Mouse (Mus musculus) hindbrain, embryonic 14.5 days (tissue): ENCODE measurements around the gene Mvb12b. TPM values are rescaled to one million over a fixed set of nuclear protein-coding genes. Genes with fewer than 3 reads are reported as not detected.

Source experiments
- ATAC-seq: fragments of 200-750 bp; cut with Nextera tagmentation; 2 replicates; pipeline ENCODE4 v1.8.0; 2017; ENCODE audit warnings: moderate number of reproducible peaks, mild to moderate bottlenecking, moderate TSS enrichment, moderate library complexity; ENCODE audit not compliant: low FRiP score
- DNase-seq: peaks from one replicate; pipeline ENCODE4 v3.0.0-alpha.2; 2015; ENCODE audit warnings: low spot score
- H3K27ac ChIP-seq: fragments of 300-500 bp; sonication (generic); 2 replicates; pipeline ENCODE4 v1.5.1; 2014; ENCODE audit warnings: mild to moderate bottlenecking, moderate library complexity
- H3K27me3 ChIP-seq: fragments of 300-500 bp; sonication (generic); 2 replicates; pipeline ENCODE4 v1.6.1; 2014; ENCODE audit warnings: mild to moderate bottlenecking, low read length, mixed read lengths; ENCODE audit not compliant: control insufficient read depth, insufficient read depth
- H3K36me3 ChIP-seq: fragments of 300-500 bp; sonication (generic); replicated peaks from 2 replicates; pipeline ENCODE4 v1.6.1; 2014; ENCODE audit not compliant: control insufficient read depth, insufficient read depth
- H3K4me1 ChIP-seq: fragments of 300-500 bp; sonication (generic); replicated peaks from 2 replicates; pipeline ENCODE4 v1.6.1; 2014; ENCODE audit warnings: antibody characterized with exemption, low read length, mixed read lengths; ENCODE audit not compliant: control insufficient read depth, insufficient read depth
- H3K4me2 ChIP-seq: fragments of 300-500 bp; sonication (generic); replicated peaks from 2 replicates; pipeline ENCODE4 v1.6.1; 2014; ENCODE audit warnings: mild to moderate bottlenecking, moderate library complexity
- H3K4me3 ChIP-seq: fragments of 300-500 bp; sonication (generic); replicated peaks from 2 replicates; pipeline ENCODE4 v1.5.1; 2014; ENCODE audit warnings: mild to moderate bottlenecking, low read length
- H3K9ac ChIP-seq: fragments of 300-500 bp; sonication (generic); 2 replicates; pipeline ENCODE4 v1.6.1; 2014
- H3K9me3 ChIP-seq: fragments of 300-500 bp; sonication (generic); 2 replicates; pipeline ENCODE4 v1.6.1; 2016; ENCODE audit warnings: low read length; ENCODE audit not compliant: control insufficient read depth
- WGBS: fragments of 180-500 bp; shearing (Covaris S2); extraction: QIAGEN DNeasy Blood & Tissue Kit; methylation state at CpG from one replicate; pipeline ENCODE4 v1.1.7; 2014; 5-methylcytosine and 5-hydroxymethylcytosine counted together
- polyA plus RNA-seq: library from polyadenylated mRNA; unstranded; fragments of >200 nt; fragmentation: Nextera tagmentation; extraction: Ambion mirVana; gene quantifications from 2 replicates; pipeline ENCODE4 v1.2.1, GENCODE M21; 2014

Mvb12b gene
- polyA plus RNA-seq, 1 experiment from 2014 or later = 48.0 TPM

- H3K9me3 ChIP-seq = peaks cover 12% of the 10 kb centered on the region
- ATAC-seq (no peak), DNase-seq (no peak)
- H3K4me3 ChIP-seq = no peak overlapping the region
- WGBS = 47% methylated on average over 15 of the region's 15 CpGs
- no peaks in the 10 kb centered on the region for H3K27me3 ChIP-seq
- no peak overlapping the region for H3K27ac ChIP-seq
- no peaks in the 10 kb centered on the region for H3K36me3 ChIP-seq
- no peak overlapping the region for H3K9ac ChIP-seq
- peaks cover 5% of the 10 kb centered on the region; the same call in 1 of the 2 replicates for H3K4me1 ChIP-seq
- H3K4me2 ChIP-seq = no peak overlapping the region
Measured at GRCm38 (mm10) chr2:33700581-33701445, 186.9 kb downstream of the Mvb12b start.

- H3K9ac ChIP-seq = no peak overlapping the region
- H3K4me3 ChIP-seq = no peak overlapping the region
- H3K36me3 ChIP-seq = no peaks in the 10 kb centered on the region
- peaks cover 12% of the 10 kb centered on the region for H3K9me3 ChIP-seq
- no peak for ATAC-seq
- no peaks in the 10 kb centered on the region for H3K27me3 ChIP-seq
- H3K4me2 ChIP-seq = no peak overlapping the region
- H3K4me1 ChIP-seq = peaks cover 5% of the 10 kb centered on the region; the same call in 1 of the 2 replicates
- no peak for DNase-seq
- no peak overlapping the region for H3K27ac ChIP-seq
- WGBS = 71% methylated on average over 3 of the region's 3 CpGs
Measured at GRCm38 (mm10) chr2:33698898-33699297, 188.8 kb downstream of the Mvb12b start.

- Histone ChIP-seq H3K4me2 (no peak overlapping the region), H3K4me3 (no peak overlapping the region), H3K27me3 (no peaks in the 10 kb centered on the region), H3K36me3 (no peaks in the 10 kb centered on the region), H3K4me1 (peaks cover under 1% of the 10 kb centered on the region; the same call in 1 of the 2 replicates), H3K9me3 (peaks cover 12% of the 10 kb centered on the region), H3K9ac (no peak overlapping the region), H3K27ac (no peak overlapping the region)
- no peak for DNase-seq
- WGBS = 76% methylated on average over 3 of the region's 3 CpGs
- no peak for ATAC-seq
Measured at GRCm38 (mm10) chr2:33696428-33696827, 191.3 kb downstream of the Mvb12b start.

- no peaks in the 10 kb centered on the region for H3K27me3 ChIP-seq
- 72% methylated on average over 3 of the region's 3 CpGs for whole genome bisulfite sequencing
- DNase-seq = no peak
Measured at GRCm38 (mm10) chr2:33693931-33694330, 193.8 kb downstream of the Mvb12b start.

GRCm38 (mm10) chr2:33689880-33690462 is 197.8 kb downstream of the Mvb12b start:
- Histone ChIP-seq H3K36me3 (no peaks in the 10 kb centered on the region), H3K27ac (peak overlapping the region; percentile 39; the same call in 1 of the 2 replicates), H3K4me1 (peaks cover 4% of the 10 kb centered on the region; the same call in 1 of the 2 replicates), H3K4me2 (no peak overlapping the region), H3K4me3 (no peak overlapping the region), H3K27me3 (no peaks in the 10 kb centered on the region), H3K9me3 (no peaks in the 10 kb centered on the region), H3K9ac (no peak overlapping the region)
- DNase-seq (peak; percentile 61), ATAC-seq (no peak)
- 31% methylated on average over 9 of the region's 9 CpGs for WGBS

More at GRCm38 (mm10) chr2:33693931-33694330, 193.8 kb downstream of the Mvb12b start:
- Histone ChIP-seq H3K4me1 (peaks cover 4% of the 10 kb centered on the region; the same call in 1 of the 2 replicates), H3K4me3 (no peak overlapping the region), H3K27ac (no peak overlapping the region), H3K4me2 (no peak overlapping the region), H3K9ac (no peak overlapping the region), H3K9me3 (peaks cover 12% of the 10 kb centered on the region), H3K36me3 (no peaks in the 10 kb centered on the region)
- ATAC-seq = no peak

GRCm38 (mm10) chr2:33689155-33689879 is 198.4 kb downstream of the Mvb12b start:
- Histone ChIP-seq H3K27ac (peak overlapping the region; percentile 39; the same call in 1 of the 2 replicates), H3K4me1 (peaks cover 4% of the 10 kb centered on the region; the same call in 1 of the 2 replicates), H3K36me3 (no peaks in the 10 kb centered on the region), H3K27me3 (no peaks in the 10 kb centered on the region), H3K4me2 (no peak overlapping the region), H3K4me3 (no peak overlapping the region), H3K9ac (no peak overlapping the region), H3K9me3 (no peaks in the 10 kb centered on the region)
- WGBS = 29% methylated on average over 23 of the region's 23 CpGs
- no peak for ATAC-seq
- no peak for DNase-seq

- H3K9ac ChIP-seq = no peak overlapping the region
- no peaks in the 10 kb centered on the region for H3K36me3 ChIP-seq
- no peak for DNase-seq
- H3K4me1 ChIP-seq = no peaks in the 10 kb centered on the region
- no peaks in the 10 kb centered on the region for H3K9me3 ChIP-seq
- ATAC-seq = no peak
- 56% methylated on average over 4 of the region's 4 CpGs for WGBS
- no peak overlapping the region for H3K4me3 ChIP-seq
- no peak overlapping the region for H3K4me2 ChIP-seq
- H3K27me3 ChIP-seq = no peaks in the 10 kb centered on the region
- H3K27ac ChIP-seq = no peak overlapping the region
Measured at GRCm38 (mm10) chr2:33683594-33683993, 204.2 kb downstream of the Mvb12b start.

GRCm38 (mm10) chr2:33683095-33683494 is 204.7 kb downstream of the Mvb12b start:
- H3K36me3 ChIP-seq = no peaks in the 10 kb centered on the region
- no peak overlapping the region for H3K4me2 ChIP-seq
- WGBS = 31% methylated on average over 6 of the region's 6 CpGs
- H3K27ac ChIP-seq = no peak overlapping the region
- no peak overlapping the region for H3K9ac ChIP-seq
- DNase-seq (no peak), ATAC-seq (no peak)
- H3K4me1 ChIP-seq = no peaks in the 10 kb centered on the region
- H3K27me3 ChIP-seq = no peaks in the 10 kb centered on the region
- H3K4me3 ChIP-seq = no peak overlapping the region
- no peaks in the 10 kb centered on the region for H3K9me3 ChIP-seq

GRCm38 (mm10) chr2:33682219-33682618 is 205.5 kb downstream of the Mvb12b start:
- Histone ChIP-seq H3K4me1 (no peaks in the 10 kb centered on the region), H3K27me3 (no peaks in the 10 kb centered on the region), H3K4me2 (no peak overlapping the region), H3K36me3 (no peaks in the 10 kb centered on the region), H3K9me3 (no peaks in the 10 kb centered on the region), H3K9ac (no peak overlapping the region), H3K27ac (no peak overlapping the region), H3K4me3 (no peak overlapping the region)
- WGBS = 11% methylated on average over 4 of the region's 4 CpGs
- DNase-seq = peak; percentile 81
- no peak for ATAC-seq
